Mouse (Mus musculus) limb, embryonic 12.5 days (tissue): ENCODE data around the gene Cactin. TPM values are rescaled to one million over a fixed set of nuclear protein-coding genes. Genes with fewer than 3 reads are reported as not detected.
A peak's percentile ranks its signal among the peaks of the same experiment; 100 is the strongest.

Experiments
- ATAC-seq: fragments of 200-750 bp; cut with Nextera tagmentation; 2 replicates; pipeline ENCODE4 v1.8.0; 2017; ENCODE audit warnings: low read depth, moderate TSS enrichment; ENCODE audit not compliant: insufficient number of reproducible peaks, insufficient read depth, low FRiP score, low TSS enrichment
- H3K27ac ChIP-seq: fragments of 300-500 bp; sonication (generic); 2 replicates; pipeline ENCODE4 v1.5.1; 2016; ENCODE audit warnings: mild to moderate bottlenecking, moderate library complexity
- H3K27me3 ChIP-seq: fragments of 300-500 bp; sonication (generic); 2 replicates; pipeline ENCODE4 v1.6.1; 2016; ENCODE audit warnings: mild to moderate bottlenecking, moderate library complexity
- H3K36me3 ChIP-seq: fragments of 300-500 bp; sonication (generic); 2 replicates; pipeline ENCODE4 v1.6.1; 2016; ENCODE audit warnings: mild to moderate bottlenecking, moderate library complexity
- H3K4me1 ChIP-seq: fragments of 300-500 bp; sonication (generic); replicated peaks from 2 replicates; pipeline ENCODE4 v1.6.1; 2016
- H3K4me2 ChIP-seq: fragments of 300-500 bp; sonication (generic); 2 replicates; pipeline ENCODE4 v1.6.1; 2016; ENCODE audit warnings: mild to moderate bottlenecking, moderate library complexity
- H3K4me3 ChIP-seq: fragments of 300-500 bp; sonication (generic); replicated peaks from 2 replicates; pipeline ENCODE4 v1.5.1; 2016; ENCODE audit warnings: mild to moderate bottlenecking
- H3K9ac ChIP-seq: fragments of 300-500 bp; sonication (generic); replicated peaks from 2 replicates; pipeline ENCODE4 v1.6.1; 2016; ENCODE audit warnings: mild to moderate bottlenecking, moderate library complexity
- H3K9me3 ChIP-seq: fragments of 300-500 bp; sonication (generic); 2 replicates; pipeline ENCODE4 v1.6.1; 2016; ENCODE audit warnings: mild to moderate bottlenecking, moderate library complexity
- WGBS: fragments of 180-500 bp; shearing (Covaris S2); methylation state at CpG from one replicate; pipeline ENCODE4 v1.1.7; 2016; 5-methylcytosine and 5-hydroxymethylcytosine counted together
- polyA plus RNA-seq: library from polyadenylated mRNA; unstranded; fragments of >200 nt; fragmentation: Nextera tagmentation; extraction: Ambion mirVana; gene quantifications from 2 replicates; pipeline ENCODE4 v1.2.1, GENCODE M21; 2016

Gene Cactin
- polyA plus RNA-seq, 1 experiment from 2014 or later = 57.7 TPM

DNA sequence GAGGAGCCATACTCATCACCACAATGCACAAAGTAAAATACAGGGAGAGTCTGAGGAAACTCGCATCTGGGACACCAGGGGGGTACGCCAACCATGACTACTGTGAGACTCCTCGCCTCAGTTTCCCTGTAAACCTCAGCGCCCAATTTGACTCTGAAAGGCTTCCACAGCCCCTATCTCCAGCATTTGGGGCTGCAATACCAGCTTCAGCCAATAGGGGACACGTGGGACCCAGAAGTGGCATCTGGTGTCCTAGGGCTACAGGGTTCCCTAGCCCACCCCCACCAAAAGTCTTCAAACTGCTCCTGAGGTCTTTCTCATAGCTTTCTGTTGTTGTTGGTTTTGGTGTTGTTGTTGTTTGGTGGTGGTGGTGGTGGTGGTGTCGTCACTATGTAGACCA lies 32.3 kb upstream of the Cactin start:
- 28% methylated on average over 6 of the region's 6 CpGs for WGBS
- Histone ChIP-seq H3K4me1 (peaks cover 10% of the 10 kb centered on the region), H3K9ac (no peak overlapping the region), H3K27ac (no peak overlapping the region), H3K36me3 (no peaks in the 10 kb centered on the region), H3K9me3 (no peaks in the 10 kb centered on the region), H3K4me2 (no peak overlapping the region), H3K4me3 (no peak overlapping the region), H3K27me3 (peaks cover 82% of the 10 kb centered on the region)
- no peak for ATAC-seq

DNA sequence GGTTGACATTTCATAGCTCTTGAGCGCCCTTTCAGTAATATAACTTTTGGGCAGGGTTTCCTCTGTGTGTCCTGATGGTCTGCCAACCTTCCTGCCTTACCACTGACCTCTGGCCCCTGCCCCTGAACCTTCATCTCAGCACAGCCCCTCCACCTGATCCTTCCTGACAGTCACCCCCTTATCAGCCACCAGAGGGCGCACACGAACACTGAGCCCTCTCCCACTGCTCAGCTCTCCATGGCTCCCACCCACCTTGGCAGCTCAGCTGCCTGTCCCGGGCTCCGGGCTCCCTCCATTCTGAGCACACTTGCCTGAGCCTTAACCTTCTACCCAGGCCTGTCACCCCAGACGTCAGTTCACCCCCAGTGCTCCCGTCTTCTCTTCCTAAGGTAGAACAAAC lies 31.6 kb upstream of the Cactin start:
- H3K4me2 ChIP-seq = no peak overlapping the region
- H3K4me1 ChIP-seq = peaks cover 17% of the 10 kb centered on the region
- H3K27ac ChIP-seq = no peak overlapping the region
- no peak overlapping the region for H3K9ac ChIP-seq
- H3K36me3 ChIP-seq = no peaks in the 10 kb centered on the region
- H3K4me3 ChIP-seq = no peak overlapping the region
- H3K9me3 ChIP-seq = no peaks in the 10 kb centered on the region
- H3K27me3 ChIP-seq = peaks cover 75% of the 10 kb centered on the region
- no peak for ATAC-seq
- 2% methylated on average over 7 of the region's 7 CpGs for WGBS

DNA sequence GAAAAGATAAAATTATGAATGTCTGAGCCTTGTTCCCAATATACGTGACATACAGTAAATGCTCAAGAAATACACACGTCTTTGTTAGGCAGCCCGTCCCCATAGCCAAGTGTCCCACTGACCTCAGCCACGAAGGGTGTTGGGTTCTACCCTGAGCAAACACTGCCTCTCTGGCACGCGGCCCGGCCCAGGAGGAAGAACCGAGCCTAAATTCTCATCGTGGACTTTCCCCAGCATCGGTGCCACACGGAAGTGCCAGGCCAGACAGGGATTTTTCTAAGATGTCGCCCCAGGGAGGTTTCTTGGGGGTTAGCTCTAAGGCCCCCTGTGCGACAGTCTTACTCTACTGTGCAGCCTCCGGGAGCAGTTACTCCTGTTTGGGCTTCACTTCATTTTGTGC lies 31.1 kb upstream of the Cactin start:
- H3K27ac ChIP-seq = no peak overlapping the region
- no peak overlapping the region for H3K4me2 ChIP-seq
- H3K9ac ChIP-seq = no peak overlapping the region
- H3K4me3 ChIP-seq = no peak overlapping the region
- ATAC-seq = no peak
- peaks cover under 1% of the 10 kb centered on the region; the same call in 1 of the 2 replicates for H3K36me3 ChIP-seq
- H3K27me3 ChIP-seq = peaks cover 70% of the 10 kb centered on the region
- 63% methylated on average over 14 of the region's 14 CpGs for WGBS
- H3K9me3 ChIP-seq = no peaks in the 10 kb centered on the region
- H3K4me1 ChIP-seq = peaks cover 21% of the 10 kb centered on the region

DNA sequence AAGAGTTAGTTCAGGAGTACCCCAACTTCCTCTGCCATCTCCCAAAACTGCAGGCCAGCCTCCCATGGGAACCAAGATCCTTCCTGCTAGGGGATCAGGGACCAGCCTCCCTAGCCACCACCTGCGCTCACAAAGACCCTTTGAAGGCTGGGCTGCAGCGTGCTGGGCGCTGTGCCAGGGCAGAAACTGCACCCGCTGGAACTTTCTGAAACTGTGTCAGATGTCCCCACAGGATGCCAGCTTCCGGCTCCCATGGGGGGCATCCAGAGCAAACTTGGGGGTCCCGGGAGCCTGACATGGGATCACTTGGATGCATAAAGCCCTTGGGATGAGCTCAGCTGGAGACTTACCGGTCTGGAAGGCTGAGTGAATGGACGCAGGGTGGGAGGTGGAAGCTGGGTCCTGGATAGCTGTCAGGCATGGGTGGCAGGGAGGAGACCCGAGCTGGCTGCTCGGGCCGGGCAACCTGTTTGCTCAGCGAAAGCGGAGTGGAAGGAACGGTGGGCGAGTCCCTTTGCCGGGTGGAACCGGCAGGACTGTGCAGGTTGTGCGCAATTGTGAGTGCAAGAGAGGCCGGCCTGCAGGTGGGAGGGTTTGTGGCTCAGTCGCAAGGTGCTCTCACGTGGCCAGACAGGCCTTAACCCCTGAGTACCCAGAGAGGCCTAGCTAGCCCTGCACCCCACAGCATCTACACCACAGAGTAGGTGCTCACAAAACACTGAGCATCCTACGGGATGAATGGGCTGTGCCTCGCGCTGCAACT lies 30.0 kb upstream of the Cactin start:
- H3K9me3 ChIP-seq = no peaks in the 10 kb centered on the region
- 0 out of 2 replicates have a peak overlapping the region, but pooled peaks have one; percentile 31 for H3K9ac ChIP-seq
- peak overlapping the region; percentile 16; the same call in 1 of the 2 replicates for H3K4me3 ChIP-seq
- H3K4me2 ChIP-seq = 0 out of 2 replicates have a peak overlapping the region, but pooled peaks have one; percentile 17
- WGBS = 16% methylated on average over 24 of the region's 24 CpGs
- H3K4me1 ChIP-seq = peaks cover 25% of the 10 kb centered on the region
- H3K36me3 ChIP-seq = peaks cover 10% of the 10 kb centered on the region; the same call in 1 of the 2 replicates
- no peak overlapping the region for H3K27ac ChIP-seq
- H3K27me3 ChIP-seq = peaks cover 61% of the 10 kb centered on the region
- no peak for ATAC-seq

DNA sequence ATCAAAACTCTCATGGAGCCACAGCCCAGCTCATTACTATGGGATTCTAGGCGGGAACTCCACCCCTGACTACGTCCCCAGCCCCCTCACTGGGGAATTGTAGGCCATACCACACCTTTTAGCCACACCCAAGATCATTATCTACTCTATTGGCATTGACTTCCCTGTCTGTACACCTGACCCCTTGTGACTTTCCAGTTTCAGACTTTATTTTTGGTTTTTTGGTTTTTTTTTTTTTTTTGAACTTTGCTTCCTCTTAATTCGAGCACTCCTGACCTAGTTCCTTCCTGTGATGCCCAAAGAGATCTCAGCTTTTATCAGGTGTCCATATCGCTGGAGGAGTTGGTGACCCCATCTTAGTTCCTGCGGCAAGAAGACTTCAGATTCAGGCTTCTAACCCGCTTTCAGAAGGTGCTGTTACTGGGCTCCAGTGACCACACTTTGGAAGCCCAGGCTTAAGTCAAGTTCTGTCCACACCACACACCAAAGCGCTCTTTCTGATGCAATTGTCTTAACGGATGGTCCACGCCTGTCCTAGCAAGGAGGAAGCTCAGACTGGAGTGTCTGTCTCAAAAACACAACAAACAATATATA lies 29.3 kb upstream of the Cactin start, which contains the start of gene Tjp3:
TSS of gene Tjp3 (minus strand) at position 71 of the 594 bp plus-strand sequence.
- ATAC-seq = no peak
- Histone ChIP-seq H3K9ac (0 out of 2 replicates have a peak within 1 kb of the TSS, but pooled peaks have one; percentile 31), H3K27ac (no peak within 1 kb of the TSS), H3K27me3 (peaks cover 54% of the 10 kb centered on the region), H3K4me1 (peaks cover 25% of the 10 kb centered on the region), H3K9me3 (no peaks in the 10 kb centered on the region), H3K4me3 (peak within 1 kb of the TSS; percentile 78), H3K36me3 (peaks cover 10% of the 10 kb centered on the region; the same call in 1 of the 2 replicates), H3K4me2 (peak within 1 kb of the TSS; percentile 98; the same call in 1 of the 2 replicates)
- WGBS = 70% methylated on average over 9 of the region's 9 CpGs

DNA sequence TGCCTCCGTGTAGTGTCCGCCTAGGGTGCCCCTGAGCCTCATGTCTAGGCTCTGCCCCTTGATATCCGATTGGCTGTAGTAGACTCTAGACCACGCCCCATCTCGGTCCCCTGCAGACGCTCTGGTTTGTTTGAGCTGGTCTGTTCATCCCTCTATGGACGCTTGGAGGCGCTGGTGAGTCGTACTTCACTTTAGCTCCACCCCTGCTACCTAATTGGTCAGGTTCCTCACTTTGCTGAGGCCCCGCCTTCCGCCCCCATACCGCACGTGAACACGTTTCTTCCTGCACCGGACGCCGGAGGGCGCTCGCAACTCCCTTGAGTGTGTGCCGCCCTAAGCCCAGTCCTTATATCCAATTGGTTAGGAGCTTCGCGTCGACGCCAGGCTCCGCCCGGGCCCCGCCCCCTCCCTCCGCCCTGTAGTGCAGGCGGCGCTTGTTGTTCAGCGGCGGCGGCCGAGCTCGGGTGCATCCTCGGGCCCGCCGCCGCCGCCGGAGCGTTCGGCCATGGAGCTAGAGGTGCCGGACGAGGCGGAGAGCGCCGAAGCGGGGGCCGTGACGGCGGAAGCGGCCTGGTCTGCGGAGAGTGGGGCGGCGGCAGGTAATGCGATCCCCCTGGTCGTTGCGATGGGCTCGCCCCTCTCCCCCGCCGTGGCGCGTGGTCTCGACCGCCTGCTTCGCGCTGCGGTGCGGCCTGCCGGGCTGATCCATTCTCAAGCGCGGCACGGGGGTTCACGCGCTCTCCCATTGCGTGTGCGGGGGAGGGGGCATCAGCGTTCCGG lies 28.2 kb upstream of the Cactin start, which contains the start of gene Pip5k1c:
TSS of gene Pip5k1c (plus strand) at position 410 of the 780 bp plus-strand sequence.
- Histone ChIP-seq H3K27me3 (peaks cover 43% of the 10 kb centered on the region), H3K36me3 (peaks cover 10% of the 10 kb centered on the region; the same call in 1 of the 2 replicates), H3K9me3 (no peaks in the 10 kb centered on the region), H3K4me3 (peak within 1 kb of the TSS; percentile 78), H3K4me2 (peak within 1 kb of the TSS; percentile 98), H3K27ac (peak within 1 kb of the TSS; percentile 86), H3K9ac (peak within 1 kb of the TSS; percentile 83), H3K4me1 (peaks cover 31% of the 10 kb centered on the region)
- peak; percentile 94 for ATAC-seq
- WGBS = under 1% methylated on average over 53 of the region's 80 CpGs

DNA sequence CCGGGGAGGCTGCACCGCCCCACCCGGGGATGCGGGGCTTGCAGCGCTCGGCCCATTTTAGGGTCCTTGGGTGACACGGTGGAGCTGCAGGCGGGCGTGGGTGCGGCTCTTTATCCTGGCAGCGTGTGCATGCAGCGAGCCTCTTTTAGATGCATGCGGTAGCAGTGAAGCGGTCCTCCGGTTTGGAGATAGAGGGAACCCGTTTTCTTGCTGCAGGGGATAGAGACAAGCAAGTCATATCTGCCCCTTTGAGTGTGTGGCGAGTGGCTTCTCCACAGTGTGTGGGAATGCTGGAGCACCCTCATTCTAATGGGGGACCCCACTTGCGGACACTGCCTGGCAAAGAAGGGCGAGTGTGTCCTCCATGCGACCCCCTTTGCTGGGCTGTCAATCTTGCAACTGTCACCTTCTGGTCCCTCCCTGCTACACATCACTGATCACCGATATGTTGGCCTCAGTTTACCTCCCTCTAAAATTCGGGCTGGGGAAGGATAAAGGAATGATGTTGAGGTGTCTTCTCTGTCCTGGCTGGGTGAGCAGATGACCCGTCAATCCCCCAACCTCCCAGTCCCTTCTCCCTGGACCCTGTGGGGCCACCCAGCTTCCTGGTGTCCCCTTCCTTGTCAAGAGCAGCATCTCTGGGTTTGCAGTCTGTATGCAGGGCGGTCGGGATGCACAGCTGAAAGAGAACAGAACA lies 27.4 kb upstream of the Cactin start:
- peak overlapping the region; percentile 78 for H3K4me3 ChIP-seq
- no peak for ATAC-seq

DNA sequence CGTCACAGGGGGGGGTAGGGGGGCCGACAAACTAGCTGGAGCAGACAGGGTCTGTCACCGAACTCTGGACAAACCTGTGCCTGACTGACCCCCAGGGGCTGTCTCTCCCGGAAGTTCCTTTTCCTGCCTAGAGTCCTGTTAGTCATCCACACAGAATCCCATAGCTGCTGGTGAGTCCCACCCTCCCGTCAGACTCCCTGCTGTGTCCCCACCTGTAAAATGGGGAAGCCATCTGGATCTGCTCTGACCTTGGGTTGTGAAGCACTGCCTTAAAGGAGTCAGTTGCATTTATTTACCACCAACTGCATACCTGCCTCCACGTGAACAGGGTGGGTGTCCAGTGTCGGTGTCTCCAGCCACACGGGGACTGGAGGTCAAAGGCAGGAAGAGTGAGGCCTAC lies 26.5 kb upstream of the Cactin start:
- Histone ChIP-seq H3K9me3 (no peaks in the 10 kb centered on the region), H3K4me1 (peaks cover 31% of the 10 kb centered on the region), H3K4me2 (peak overlapping the region; percentile 98), H3K36me3 (peaks cover 18% of the 10 kb centered on the region), H3K9ac (peak overlapping the region; percentile 83; the same call in 1 of the 2 replicates), H3K27me3 (peaks cover 29% of the 10 kb centered on the region), H3K27ac (no peak overlapping the region), H3K4me3 (peak overlapping the region; percentile 78)
- WGBS = 42% methylated on average over 8 of the region's 8 CpGs
- no peak for ATAC-seq

More for the DNA sequence above, 27.4 kb upstream of the Cactin start:
- no peaks in the 10 kb centered on the region for H3K9me3 ChIP-seq
- H3K9ac ChIP-seq = peak overlapping the region; percentile 83
- peaks cover 16% of the 10 kb centered on the region for H3K36me3 ChIP-seq
- H3K4me2 ChIP-seq = peak overlapping the region; percentile 98
- H3K27ac ChIP-seq = peak overlapping the region; percentile 86; the same call in 1 of the 2 replicates
- 3% methylated on average over 25 of the region's 25 CpGs for WGBS
- H3K4me1 ChIP-seq = peaks cover 31% of the 10 kb centered on the region
- H3K27me3 ChIP-seq = peaks cover 36% of the 10 kb centered on the region

DNA sequence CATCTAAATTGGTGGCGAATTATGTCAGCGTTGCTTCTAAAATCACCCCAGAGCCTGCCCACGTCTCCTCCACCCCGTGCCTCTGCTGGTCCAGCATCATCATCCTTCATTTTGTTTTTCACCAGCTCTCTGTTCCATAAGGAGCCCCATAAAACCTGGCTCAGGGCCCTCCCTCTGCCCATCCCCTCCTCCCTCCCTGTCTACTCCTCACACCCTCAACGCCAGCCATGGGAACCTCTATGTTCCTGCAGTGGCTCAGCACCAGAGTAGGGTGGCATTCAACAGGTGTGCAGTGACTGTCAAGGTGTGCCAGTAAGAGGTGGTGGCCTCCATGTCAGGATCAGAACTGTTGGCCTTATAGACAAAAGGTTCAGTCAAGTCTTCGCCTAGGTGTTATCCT lies 25.7 kb upstream of the Cactin start:
- Histone ChIP-seq H3K36me3 (peaks cover 18% of the 10 kb centered on the region), H3K4me1 (peaks cover 31% of the 10 kb centered on the region), H3K4me2 (peak overlapping the region; percentile 98; the same call in 1 of the 2 replicates), H3K27ac (peak overlapping the region; percentile 19; the same call in 1 of the 2 replicates), H3K9ac (no peak overlapping the region), H3K27me3 (peaks cover 22% of the 10 kb centered on the region), H3K9me3 (no peaks in the 10 kb centered on the region), H3K4me3 (peak overlapping the region; percentile 78; the same call in 1 of the 2 replicates)
- ATAC-seq = no peak
- WGBS = 85% methylated on average over 6 of the region's 6 CpGs

DNA sequence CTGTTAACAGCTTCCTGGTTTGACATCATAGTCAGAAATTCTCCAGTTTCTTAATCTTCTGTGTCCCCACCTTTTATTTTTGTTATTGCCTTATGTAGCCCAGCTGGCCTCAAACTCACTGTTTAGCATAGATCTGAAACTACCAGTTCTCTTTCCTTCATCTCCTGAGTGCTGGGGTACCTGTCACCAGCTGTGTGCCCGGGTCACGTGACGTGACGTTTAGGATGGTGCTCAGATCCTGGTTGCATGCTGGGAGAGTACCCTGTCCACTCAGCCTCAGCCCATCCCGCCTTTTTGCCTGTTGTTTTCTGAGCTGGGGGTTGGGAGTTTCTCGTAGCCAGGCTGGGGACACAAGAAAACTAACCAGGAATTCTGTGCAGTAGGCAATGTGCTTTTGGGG lies 23.7 kb upstream of the Cactin start:
- Histone ChIP-seq H3K9me3 (no peaks in the 10 kb centered on the region), H3K27ac (0 out of 2 replicates have a peak overlapping the region, but pooled peaks have one; percentile 24), H3K27me3 (peaks cover 2% of the 10 kb centered on the region), H3K4me1 (peaks cover 36% of the 10 kb centered on the region), H3K4me3 (no peak overlapping the region), H3K9ac (no peak overlapping the region), H3K4me2 (no peak overlapping the region), H3K36me3 (peaks cover 18% of the 10 kb centered on the region)
- ATAC-seq = no peak
- 79% methylated on average over 6 of the region's 6 CpGs for WGBS
